Mouse (Mus musculus) ES-E14 (cell line): ENCODE data around the gene Bcl9l.

ENCODE experiments used
- CHD2 ChIP-seq: IDR thresholded peaks from 2 replicates; pipeline ENCODE4 v1.6.1; 2014; ENCODE audit warnings: mild to moderate bottlenecking, low read depth, low read length, inconsistent platforms
- HCFC1 ChIP-seq: IDR thresholded peaks from 2 replicates; pipeline ENCODE4 v1.6.1; 2012; ENCODE audit warnings: low read length, inconsistent platforms, borderline replicate concordance; ENCODE audit not compliant: insufficient read depth
- ZC3H11A ChIP-seq: IDR thresholded peaks from 2 replicates; pipeline ENCODE4 v1.6.1; 2012; ENCODE audit warnings: low read depth, mild to moderate bottlenecking, inconsistent platforms, low read length, borderline replicate concordance
- ZNF384 ChIP-seq: IDR thresholded peaks from 2 replicates; pipeline ENCODE4 v1.6.1; 2012; ENCODE audit warnings: low read depth, low read length, inconsistent platforms

DNA sequence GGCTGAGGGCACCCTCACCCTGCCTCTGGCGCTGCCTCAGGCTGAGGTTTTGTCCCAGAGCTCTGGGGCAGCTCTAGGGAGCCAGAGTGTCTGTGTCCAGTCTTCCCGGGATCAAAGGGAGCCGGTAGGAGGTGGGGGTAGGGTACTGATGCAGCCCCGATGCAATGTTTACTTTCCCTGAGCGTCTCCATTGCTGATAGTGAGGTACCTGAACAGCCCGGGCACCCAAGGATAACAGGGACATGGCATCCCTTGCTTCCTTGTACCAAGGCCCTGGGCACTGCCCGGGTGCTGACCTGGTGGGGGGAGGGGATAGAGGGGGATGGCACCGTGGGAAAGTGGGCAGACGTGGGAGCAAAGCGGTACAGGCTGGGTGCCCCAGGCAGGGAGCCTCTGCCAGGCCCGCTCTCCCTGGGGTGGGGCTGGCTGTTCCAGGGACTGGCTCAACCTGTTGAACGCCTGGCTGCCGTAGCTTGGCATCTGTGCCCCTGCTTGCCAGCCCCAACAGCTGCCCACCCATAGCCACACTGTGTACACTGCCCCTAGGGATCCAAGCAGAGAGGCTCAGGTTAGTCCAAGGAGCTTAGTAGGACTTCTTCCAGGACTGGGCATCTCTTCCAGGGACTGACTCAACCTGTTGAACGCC is 3.0 kb downstream of the Bcl9l start:
- TF ChIP-seq ZC3H11A: no peak
- no peak for TF ChIP-seq CHD2
- TF ChIP-seq HCFC1: no peak
- no peak for TF ChIP-seq ZNF384
